Mouse (Mus musculus): ENCODE measurements at regions not wholly inside any gene's neighbourhood (a gene's known extent, or its start where the extent isn't known, plus 50 kb on each side); places are given as distances from the start of the nearest gene placed in this dataset.

DNA sequence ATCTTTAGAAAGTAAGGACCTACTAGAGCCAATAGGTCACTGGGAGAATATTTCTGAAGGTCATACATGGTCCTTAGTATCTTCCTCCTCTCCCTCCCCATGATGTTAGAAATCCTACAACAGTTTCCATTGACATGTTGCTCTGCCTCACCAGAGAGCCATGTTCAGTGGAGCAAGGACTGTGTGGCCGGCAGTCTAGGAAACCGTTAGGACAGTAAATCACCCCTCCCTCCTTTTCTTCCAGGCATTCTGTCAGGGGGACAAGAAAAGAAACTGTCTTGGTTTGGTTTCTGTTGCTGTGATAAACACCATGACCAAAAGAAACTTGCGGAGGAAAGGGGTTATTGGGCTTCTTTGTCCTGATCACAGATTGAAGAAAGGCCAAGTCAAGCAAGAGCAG is 147.0 kb upstream of the Fat1 start:
- TF ChIP-seq CTCF (IDR thresholded peaks at IDR 0.05; ENCODE audit: low read depth) (no peak), EP300 (IDR thresholded peaks at IDR 0.05; ENCODE audit: low read depth) (no peak)
